Mouse (Mus musculus) MEL (cell line): ENCODE data around the gene Ppp1r27. TPM values are rescaled to one million over a fixed set of nuclear protein-coding genes. Genes with fewer than 3 reads are reported as not detected.

ENCODE experiments used
- DNase-seq: peaks from one replicate; pipeline ENCODE4 v3.0.0; 2011; ENCODE audit warnings: low read depth, low spot score
- H3K27ac ChIP-seq: 2 replicates; pipeline ENCODE4 v1.5.1; 2012; ENCODE audit warnings: low read depth, mild to moderate bottlenecking, control low read depth, low read length, moderate library complexity; ENCODE audit not compliant: control insufficient read depth
- H3K27me3 ChIP-seq, 2 experiments: fragments of 150-350 bp in 1 of 2; sonication (generic) in 1 of 2; 2 replicates each; pipeline ENCODE4 v1.6.1; 2012; ENCODE audit warnings: low read length in 2 of 2, mild to moderate bottlenecking in 2 of 2, improper control_type of control experiment in 1 of 2, moderate library complexity in 1 of 2; ENCODE audit not compliant: insufficient read depth in 2 of 2, control insufficient read depth in 1 of 2
- H3K36me3 ChIP-seq, 2 experiments: 2 replicates each; pipeline ENCODE4 v1.6.1; 2012 to 2014; ENCODE audit warnings: low read length in 2 of 2, improper control_type of control experiment in 1 of 2, inconsistent platforms in 1 of 2, mild to moderate bottlenecking in 1 of 2; ENCODE audit not compliant: insufficient read depth in 2 of 2, control insufficient read depth in 1 of 2
- H3K4me1 ChIP-seq, 2 experiments: fragments of 150-350 bp in 1 of 2; sonication (generic) in 1 of 2; 2 replicates each; pipeline ENCODE4 v1.6.1; 2012; ENCODE audit warnings: low read length in 2 of 2, improper control_type of control experiment in 1 of 2, mild to moderate bottlenecking in 1 of 2; ENCODE audit not compliant: insufficient read depth in 2 of 2, control insufficient read depth in 1 of 2
- H3K4me3 ChIP-seq, 2 experiments: fragments of 150-350 bp in 1 of 2; sonication (generic) in 1 of 2; 2 replicates each; pipeline ENCODE4 v1.5.1; 2012; ENCODE audit warnings: low read depth in 2 of 2, low read length in 2 of 2, mild to moderate bottlenecking in 2 of 2, moderate library complexity in 2 of 2, control low read depth in 1 of 2, improper control_type of control experiment in 1 of 2; ENCODE audit not compliant: control insufficient read depth in 1 of 2, insufficient read depth in 1 of 2
- H3K79me2 ChIP-seq: 2 replicates; pipeline ENCODE4 v1.6.1; 2012; ENCODE audit warnings: mild to moderate bottlenecking, low read length, moderate library complexity; ENCODE audit not compliant: control insufficient read depth, poor library complexity, insufficient read depth
- H3K9ac ChIP-seq: 2 replicates; pipeline ENCODE4 v1.6.1; 2012; ENCODE audit warnings: low read depth, mild to moderate bottlenecking, control low read depth, low read length, moderate library complexity; ENCODE audit not compliant: control insufficient read depth, poor library complexity, severe bottlenecking
- H3K9me3 ChIP-seq: fragments of 150-350 bp; sonication (generic); replicated peaks from 2 replicates; pipeline ENCODE4 v1.6.1; 2012; ENCODE audit warnings: mild to moderate bottlenecking, low read length, improper control_type of control experiment, moderate library complexity; ENCODE audit not compliant: insufficient read depth
- CHD1 ChIP-seq: IDR thresholded peaks from 2 replicates; pipeline ENCODE4 v1.6.1; 2012; ENCODE audit warnings: low read depth, mild to moderate bottlenecking, inconsistent platforms, low read length, improper control_type of control experiment
- CHD2 ChIP-seq: IDR thresholded peaks from 2 replicates; pipeline ENCODE4 v1.6.1; 2011; ENCODE audit warnings: low read length, improper control_type of control experiment
- CTCF ChIP-seq, 3 experiments: IDR thresholded peaks in 2 of 3; conservative IDR thresholded peaks in 1 of 3; 2 replicates each; pipeline ENCODE4 v1.5.1; 2011 to 2012; ENCODE audit warnings: low read length in 3 of 3, low read depth in 2 of 3, mild to moderate bottlenecking in 2 of 3, improper control_type of control experiment in 1 of 3, inconsistent platforms in 1 of 3, mixed read lengths in 1 of 3, moderate library complexity in 1 of 3; ENCODE audit not compliant: control insufficient read depth in 1 of 3, insufficient read depth in 1 of 3, poor library complexity in 1 of 3, severe bottlenecking in 1 of 3
- E2F4 ChIP-seq: IDR thresholded peaks from 2 replicates; pipeline ENCODE4 v1.6.1; 2011; ENCODE audit warnings: low read depth, low read length, improper control_type of control experiment, borderline replicate concordance
- ELF1 ChIP-seq: IDR thresholded peaks from 2 replicates; pipeline ENCODE4 v1.6.1; 2014; ENCODE audit warnings: low read depth, mild to moderate bottlenecking, inconsistent platforms, low read length, improper control_type of control experiment, moderate library complexity
- EP300 ChIP-seq, 2 experiments: IDR thresholded peaks; 2 replicates each; pipeline ENCODE4 v1.6.1; 2011; ENCODE audit warnings: improper control_type of control experiment in 2 of 2, low read length in 2 of 2, low read depth in 1 of 2, mild to moderate bottlenecking in 1 of 2
- ETS1 ChIP-seq: IDR thresholded peaks from 2 replicates; pipeline ENCODE4 v1.6.1; 2012; ENCODE audit warnings: low read depth, mild to moderate bottlenecking, inconsistent platforms, low read length, improper control_type of control experiment, moderate library complexity
- HCFC1 ChIP-seq: IDR thresholded peaks from 2 replicates; pipeline ENCODE4 v1.6.1; 2012; ENCODE audit warnings: low read depth, mild to moderate bottlenecking, inconsistent platforms, low read length, improper control_type of control experiment, moderate library complexity
- JUND ChIP-seq: IDR thresholded peaks from 2 replicates; pipeline ENCODE4 v1.6.1; 2011; ENCODE audit warnings: low read depth, mild to moderate bottlenecking, improper control_type of control experiment, low read length
- KAT2A ChIP-seq: conservative IDR thresholded peaks from 2 replicates; pipeline ENCODE4 v1.6.1; 2012; ENCODE audit warnings: low read depth, low read length, improper control_type of control experiment, inconsistent platforms
- MAFK ChIP-seq: IDR thresholded peaks from 2 replicates; pipeline ENCODE4 v1.6.1; 2011; ENCODE audit warnings: low read depth, mild to moderate bottlenecking, low read length, improper control_type of control experiment, borderline replicate concordance
- MXI1 ChIP-seq: IDR thresholded peaks from 2 replicates; pipeline ENCODE4 v1.6.1; 2011; ENCODE audit warnings: mild to moderate bottlenecking, low read depth, low read length, improper control_type of control experiment
- MYB ChIP-seq: IDR thresholded peaks from 2 replicates; pipeline ENCODE4 v1.6.1; 2011; ENCODE audit warnings: mild to moderate bottlenecking, low read depth, low read length, improper control_type of control experiment
- MYC ChIP-seq: IDR thresholded peaks from 2 replicates; pipeline ENCODE4 v1.6.1; 2011; ENCODE audit warnings: low read depth, mild to moderate bottlenecking, low read length, improper control_type of control experiment, moderate library complexity
- NELFE ChIP-seq: IDR thresholded peaks from 2 replicates; pipeline ENCODE4 v1.6.1; 2011; ENCODE audit warnings: low read depth, low read length, improper control_type of control experiment
- NRF1 ChIP-seq: IDR thresholded peaks from 2 replicates; pipeline ENCODE4 v1.6.1; 2014; ENCODE audit warnings: low read depth, mild to moderate bottlenecking, inconsistent platforms, low read length, improper control_type of control experiment, moderate library complexity; ENCODE audit not compliant: poor library complexity, insufficient read depth, severe bottlenecking
- RAD21 ChIP-seq: IDR thresholded peaks from 2 replicates; pipeline ENCODE4 v1.6.1; 2011; ENCODE audit warnings: mild to moderate bottlenecking, low read depth, low read length, improper control_type of control experiment
- TBP ChIP-seq: IDR thresholded peaks from 2 replicates; pipeline ENCODE4 v1.8.0; 2011; ENCODE audit warnings: low read depth, low read length, improper control_type of control experiment
- UBTF ChIP-seq: IDR thresholded peaks from 2 replicates; pipeline ENCODE4 v1.6.1; 2012; ENCODE audit warnings: low read depth, mild to moderate bottlenecking, inconsistent platforms, low read length, improper control_type of control experiment, moderate library complexity, borderline replicate concordance; ENCODE audit not compliant: insufficient read depth
- USF1 ChIP-seq: IDR thresholded peaks from 2 replicates; pipeline ENCODE4 v1.6.1; 2014; ENCODE audit warnings: low read depth, mild to moderate bottlenecking, inconsistent platforms, low read length, improper control_type of control experiment, moderate library complexity
- USF2 ChIP-seq, 2 experiments: IDR thresholded peaks; 2 replicates each; pipeline ENCODE4 v1.6.1; 2011 to 2012; ENCODE audit warnings: improper control_type of control experiment in 2 of 2, low read length in 2 of 2, borderline replicate concordance in 1 of 2, inconsistent platforms in 1 of 2, low read depth in 1 of 2, mild to moderate bottlenecking in 1 of 2; ENCODE audit not compliant: insufficient read depth in 1 of 2
- ZC3H11A ChIP-seq: IDR thresholded peaks from 2 replicates; pipeline ENCODE4 v1.6.1; 2012; ENCODE audit warnings: low read depth, mild to moderate bottlenecking, inconsistent platforms, low read length, improper control_type of control experiment
- ZMIZ1 ChIP-seq: IDR thresholded peaks from 2 replicates; pipeline ENCODE4 v1.6.1; 2012; ENCODE audit warnings: low read depth, mild to moderate bottlenecking, inconsistent platforms, low read length, improper control_type of control experiment, moderate library complexity
- polyA plus RNA-seq, 2 experiments: library from polyadenylated mRNA; stranded (reverse) in 1 of 2; unstranded in 1 of 2; fragments of >175 nt in 1 of 2; fragments of >200 nt in 1 of 2; gene quantifications; 2 replicates each; pipeline versions ENCODE4 v1.2.1 to v1.2.4; 2012; ENCODE audit warnings: low replicate concordance in 2 of 2, low read depth in 1 of 2; ENCODE audit not compliant: insufficient read length in 2 of 2, insufficient read depth in 1 of 2, missing spikeins in 1 of 2
- total RNA-seq: library from RNA; depleted of rRNA; stranded (reverse); fragments of 300-350 nt; gene quantifications from 2 replicates; pipeline ENCODE4 v1.2.3, GENCODE M21; 2012

The Ppp1r27 gene
- total and polyA plus RNA-seq, 3 experiments: not detected

GRCm38 (mm10) chr11:120548786-120549167, 2.2 kb downstream of the Ppp1r27 start:
- peak overlapping the region; percentile 63 for H3K27ac ChIP-seq
- peaks cover 0 to 8% of the 10 kb centered on the region in 2 experiments; a peak in 3 of 4 replicates for H3K36me3 ChIP-seq
- DNase-seq: no peak
- peak overlapping the region; percentile 96 for H3K9ac ChIP-seq
- peaks cover 7 to 19% of the 10 kb centered on the region in 2 experiments for H3K4me1 ChIP-seq
- H3K27me3 ChIP-seq: no peaks in the 10 kb centered on the region
- TF ChIP-seq EP300 (IDR thresholded peaks at IDR 0.05; ENCODE audit: low read depth in 1 of 2, low read length in 2 of 2) (no peak), ELF1 (no peak), MYB (no peak), E2F4 (0 out of 2 replicates have a peak, but pooled peaks have one; percentile 35), ZMIZ1 (no peak), NELFE (no peak), RAD21 (no peak), NRF1 (no peak), JUND (no peak), USF2 (IDR thresholded peaks at IDR 0.05; ENCODE audit: borderline replicate concordance in 1 of 2, insufficient read depth in 1 of 2, low read depth in 1 of 2, low read length in 2 of 2) (no peak), KAT2A (no peak), UBTF (no peak), MYC (no peak), MXI1 (peak; percentile 12; the same call in 1 of the 2 replicates), CHD1 (no peak), CTCF (IDR thresholded peaks at IDR 0.05 in 2 of 3, conservative IDR thresholded peaks at IDR 0.05 in 1 of 3; ENCODE audit: control insufficient read depth in 1 of 3, insufficient read depth in 1 of 3, low read depth in 2 of 3, low read length in 3 of 3, poor library complexity in 1 of 3, severe bottlenecking in 1 of 3) (no peak), CHD2 (no peak)
- peak overlapping the region; percentile 75 to 97 for H3K4me3 ChIP-seq
- H3K9me3 ChIP-seq: no peaks in the 10 kb centered on the region
- H3K79me2 ChIP-seq: peaks cover 14% of the 10 kb centered on the region

- H3K4me1 ChIP-seq: peaks cover 7 to 19% of the 10 kb centered on the region in 2 experiments
- H3K36me3 ChIP-seq: peaks cover 0 to 8% of the 10 kb centered on the region in 2 experiments; a peak in 3 of 4 replicates
- no peak overlapping the region; the same call in 1 of the 2 replicates for H3K9ac ChIP-seq
- no peak for DNase-seq
- H3K4me3 ChIP-seq: peak overlapping the region in 1 of 2 experiments; percentile 75; a peak in 2 of 4 replicates
- H3K79me2 ChIP-seq: peaks cover 14% of the 10 kb centered on the region
- no peaks in the 10 kb centered on the region for H3K27me3 ChIP-seq
- H3K9me3 ChIP-seq: no peaks in the 10 kb centered on the region
- TF ChIP-seq RAD21 (no peak), MAFK (no peak), UBTF (no peak), ZC3H11A (no peak), CHD1 (no peak), JUND (no peak), HCFC1 (no peak), TBP (no peak), MYB (no peak), USF1 (no peak), ETS1 (no peak)
- H3K27ac ChIP-seq: no peak overlapping the region
Observed at GRCm38 (mm10) chr11:120548214-120548613, 2.7 kb downstream of the Ppp1r27 start.
